Mouse (Mus musculus) retina, embryonic 14.5 days (tissue): ENCODE measurements at regions not wholly inside any gene's neighbourhood (a gene's known extent, or its start where the extent isn't known, plus 50 kb on each side); places are given as distances from the start of the nearest gene placed in this dataset.
A peak's percentile ranks its signal among the peaks of the same experiment; 100 is the strongest.

Experiments used
- DNase-seq: peaks from one replicate; pipeline ENCODE4 v3.0.0-alpha.2; 2015; ENCODE audit warnings: low spot score

DNA sequence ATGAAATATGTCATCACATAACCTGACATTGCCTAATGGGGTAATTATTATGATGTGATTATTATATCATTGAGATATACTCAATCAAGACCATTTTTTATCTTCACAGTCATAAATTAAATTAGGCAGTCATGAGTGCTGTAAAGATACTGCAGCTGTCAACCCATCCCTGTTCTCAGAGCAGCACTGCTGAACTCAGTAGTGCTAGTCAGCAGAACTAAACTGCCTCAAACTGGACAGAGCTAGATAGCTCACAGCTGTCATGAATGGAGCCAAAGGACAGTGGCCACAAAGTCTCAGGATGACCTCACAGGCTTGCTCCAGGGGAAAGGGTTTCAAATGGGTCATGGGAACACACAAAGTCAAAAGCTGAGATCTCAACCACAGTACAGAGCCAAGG lies 71.3 kb downstream of the Gm6760 start:
- DNase-seq, result no peak

GRCm38 (mm10) chrX:64058389-64058788 lies 93.6 kb downstream of the Gm6760 start:
- DNase-seq, result peak; percentile 45

DNA sequence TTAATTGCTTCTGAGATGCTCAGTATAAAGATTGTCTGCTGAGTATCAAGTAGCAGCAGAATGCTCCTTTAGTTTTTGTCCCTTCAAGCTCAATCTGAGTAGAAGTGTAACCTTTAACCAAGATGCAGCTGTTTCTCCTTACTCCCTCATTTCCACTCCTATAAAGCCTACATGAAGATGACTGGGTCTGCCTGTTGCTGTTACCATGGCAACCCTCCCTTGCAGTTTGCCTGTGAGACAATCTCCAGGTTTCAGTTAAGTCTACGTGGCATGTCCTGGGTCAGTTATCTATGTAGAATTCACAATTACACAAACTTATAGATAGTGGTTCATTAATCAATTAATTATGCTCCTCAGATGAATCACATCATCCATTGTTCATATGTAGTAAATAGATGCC lies 95.2 kb downstream of the Gm6760 start:
- DNase-seq, result no peak
